Mouse (Mus musculus) layer of hippocampus, adult 9-10 months (tissue): ENCODE data around the gene Plppr5.
A peak's percentile ranks its signal among the peaks of the same experiment; 100 is the strongest.

Source experiments
- DNase-seq: peaks from one replicate; pipeline ENCODE4 v3.0.0; 2022; ENCODE audit warnings: low spot score

The Plppr5 gene

DNA sequence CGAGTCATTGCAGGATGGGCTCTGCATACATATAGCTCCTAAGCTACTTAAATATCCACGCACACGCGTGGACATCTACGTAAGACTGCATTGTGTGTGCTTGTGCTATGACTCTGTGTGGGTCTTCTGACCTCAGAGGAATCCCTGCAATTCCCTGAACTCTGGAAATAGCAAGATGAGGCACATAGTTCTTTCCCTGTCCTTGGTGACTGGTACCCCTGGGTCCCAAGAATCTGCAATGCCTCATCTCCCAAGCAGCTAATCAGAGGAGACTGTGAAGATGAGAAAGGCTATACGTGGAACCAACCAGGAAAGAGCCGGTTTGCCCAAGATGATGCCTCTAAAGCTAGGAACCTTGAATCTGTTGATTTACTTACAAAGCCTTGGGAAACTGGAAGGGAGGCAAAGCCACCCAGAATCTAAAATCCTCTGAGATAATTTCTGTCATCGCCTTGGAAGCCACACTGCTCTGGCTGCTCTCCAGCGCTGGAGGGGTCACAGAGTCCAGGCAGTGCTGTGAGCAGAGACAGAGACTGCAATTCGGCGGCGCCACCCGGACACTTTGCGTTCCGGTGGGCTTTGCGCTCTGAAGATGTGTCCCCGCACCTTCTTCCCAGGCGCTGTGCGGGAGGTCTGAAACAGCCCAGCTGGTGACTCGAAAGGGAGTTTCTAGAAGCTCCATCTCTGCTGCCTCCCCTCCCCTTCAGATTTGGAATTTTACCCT, at the start of gene Plppr5:
Gene Plppr5 (plus strand): TSS at position 308 of the 724 bp plus-strand sequence.
- DNase-seq: no peak

DNA sequence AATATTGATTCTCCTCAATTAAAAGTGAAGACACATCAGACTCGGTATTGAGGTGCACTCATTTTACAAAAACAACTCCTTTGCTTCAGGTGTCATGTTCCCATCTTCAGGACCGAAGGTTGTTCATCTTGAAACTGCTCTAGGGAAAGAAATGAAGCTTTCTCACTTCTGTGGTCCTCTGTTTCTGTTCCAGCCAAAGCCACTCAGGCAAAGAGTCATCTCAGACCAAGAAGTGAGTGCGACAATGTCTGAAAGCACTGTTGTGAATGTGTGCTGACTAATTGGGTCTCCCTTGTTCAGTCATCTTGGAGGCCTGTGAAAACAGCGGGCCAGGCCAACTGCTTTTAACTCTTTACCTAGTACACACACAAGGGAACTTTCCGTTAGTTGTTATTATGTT, 24.7 kb upstream of the Plppr5 start:
- DNase-seq: no peak

DNA sequence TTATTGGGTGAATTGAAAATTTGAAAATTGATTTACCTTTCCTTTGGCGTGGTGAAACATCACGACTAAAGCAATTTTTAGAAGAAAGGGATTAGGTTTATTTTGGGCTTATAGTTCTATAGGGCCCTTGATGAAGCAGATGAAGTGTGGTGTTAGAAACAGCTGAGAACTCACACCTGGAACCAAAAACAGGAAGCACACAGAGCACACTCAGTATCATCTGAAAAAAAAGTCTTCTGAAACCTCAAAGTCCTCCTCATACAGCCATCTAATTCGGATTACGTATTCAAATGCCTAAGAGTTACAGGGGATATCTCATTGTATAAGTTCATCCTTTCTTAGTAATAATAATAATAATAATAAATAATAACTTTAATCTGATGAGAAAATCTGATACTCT, 24.1 kb upstream of the Plppr5 start:
- DNase-seq: no peak

DNA sequence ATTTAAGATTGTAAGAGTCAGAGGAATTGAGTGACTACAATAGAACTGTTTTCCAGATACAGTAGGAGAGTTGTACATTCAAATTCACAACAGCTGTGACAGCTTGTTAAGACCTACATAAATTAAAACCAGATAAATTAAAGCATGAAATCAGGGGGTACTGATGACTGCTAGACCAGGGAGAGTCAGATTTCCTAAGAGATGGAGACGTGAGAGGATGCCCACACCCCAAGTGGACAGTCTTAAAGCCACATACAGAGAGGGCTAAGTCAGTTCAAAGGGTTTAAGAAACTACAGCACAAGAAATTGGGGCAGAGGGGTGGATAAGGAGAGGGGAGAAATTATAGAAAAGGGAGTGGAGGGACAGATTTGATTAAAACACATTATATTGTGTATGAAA, 17.7 kb upstream of the Plppr5 start:
- DNase-seq: no peak

DNA sequence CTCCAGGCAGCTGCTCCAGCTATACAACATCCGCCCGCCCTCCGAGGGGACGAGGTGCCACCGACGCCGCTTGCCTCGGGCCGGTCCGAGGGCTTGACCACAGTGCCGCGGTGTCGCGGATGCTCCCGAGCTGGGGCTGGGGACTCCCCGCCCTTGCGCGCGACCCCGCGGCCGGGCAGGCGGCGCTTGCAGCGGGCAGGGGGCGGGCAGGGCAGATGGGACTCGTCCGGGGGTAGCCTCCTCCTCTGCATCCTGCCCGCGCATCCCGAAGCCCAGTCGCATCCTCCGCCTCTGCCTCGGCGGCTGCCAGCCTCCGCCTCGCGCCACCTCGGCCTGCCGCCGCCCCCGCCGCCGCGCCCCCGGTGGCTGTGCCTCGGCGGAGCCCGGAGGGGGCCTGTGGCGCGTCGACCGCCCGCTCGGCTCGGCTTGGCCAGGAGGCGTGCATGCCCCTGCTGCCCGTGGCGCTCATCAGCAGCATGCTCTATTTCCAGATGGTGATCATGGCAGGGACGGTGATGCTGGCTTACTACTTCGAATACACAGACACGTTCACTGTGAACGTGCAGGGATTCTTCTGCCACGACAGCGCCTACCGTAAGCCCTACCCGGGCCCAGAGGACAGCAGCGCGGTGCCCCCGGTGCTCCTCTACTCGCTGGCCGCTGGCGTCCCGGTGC, 754 bp downstream of the Plppr5 start:
- no peak for DNase-seq

DNA sequence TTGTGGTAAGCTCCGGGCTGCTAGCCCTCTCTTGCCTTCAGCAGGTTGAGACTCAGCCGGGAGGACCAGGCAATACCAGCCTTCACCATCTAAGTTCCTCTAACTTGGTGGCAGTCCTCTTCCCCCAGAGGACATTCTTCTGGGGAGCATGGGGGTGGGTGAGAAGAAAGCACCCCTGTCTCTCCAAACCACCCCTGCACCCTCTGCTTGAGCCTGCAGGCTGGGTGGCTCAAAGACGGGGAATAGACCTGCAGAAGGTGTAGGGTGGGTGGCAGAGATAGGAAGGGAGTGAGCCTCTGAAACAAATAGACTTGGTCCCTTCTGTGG, 1.3 kb downstream of the Plppr5 start:
- DNase-seq: no peak

DNA sequence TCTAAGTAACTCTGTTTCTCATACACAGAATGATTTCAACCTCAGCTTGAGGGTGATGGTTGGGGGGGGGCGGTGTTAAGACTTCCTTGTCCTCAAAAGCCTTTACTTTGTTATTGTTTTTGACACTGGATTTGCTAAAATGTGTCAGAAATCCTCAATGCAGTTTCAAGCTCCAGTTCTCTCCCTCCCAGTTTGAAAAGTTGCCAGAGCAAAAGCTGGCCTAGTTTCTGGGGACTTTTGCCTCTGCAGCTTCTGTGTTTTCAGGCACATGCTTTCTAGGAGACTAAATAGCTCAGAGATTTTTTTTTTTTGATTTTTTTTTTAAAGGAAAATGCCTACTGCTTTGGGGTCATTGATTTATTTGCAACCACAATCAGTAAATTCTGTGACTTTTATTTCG, 2.7 kb downstream of the Plppr5 start:
- no peak for DNase-seq

DNA sequence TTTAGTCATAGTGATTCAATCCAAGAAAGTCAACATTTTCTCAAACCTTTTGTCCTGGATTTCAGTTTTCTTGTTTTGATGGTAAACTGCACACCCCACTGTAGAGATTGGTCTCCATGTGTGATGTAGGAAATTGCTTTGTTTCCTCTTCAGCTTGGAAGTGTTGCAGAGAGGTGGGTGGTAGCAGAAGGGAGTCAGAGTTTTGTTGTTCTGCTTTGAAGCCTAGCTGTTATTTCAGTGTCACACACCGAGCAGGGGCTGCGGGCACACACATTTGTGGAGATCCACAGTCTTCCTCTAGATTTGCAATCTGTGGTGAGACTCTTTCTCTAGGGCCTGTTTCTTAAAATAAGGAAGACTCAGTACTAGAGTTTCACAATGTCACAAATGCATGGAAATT, 8.0 kb downstream of the Plppr5 start:
- no peak for DNase-seq

DNA sequence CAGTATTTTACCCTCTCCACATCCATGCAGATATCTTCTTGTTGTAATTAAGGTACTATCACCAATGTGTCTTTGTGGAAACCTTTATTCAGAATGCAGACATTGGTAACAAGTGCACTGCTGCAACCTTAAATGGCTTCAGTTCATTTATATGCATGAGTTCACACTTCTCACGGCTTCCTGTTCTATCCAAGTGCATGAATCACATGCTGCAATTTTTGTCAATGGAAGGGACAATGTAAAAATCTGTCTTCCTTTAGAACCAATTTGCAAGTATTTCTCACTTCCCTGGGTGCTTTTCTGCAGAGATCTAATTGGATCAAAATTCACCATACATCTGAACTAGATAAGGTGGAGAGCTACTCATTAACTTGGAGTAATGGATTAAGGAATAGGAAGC, 27.8 kb downstream of the Plppr5 start:
- DNase-seq: no peak

DNA sequence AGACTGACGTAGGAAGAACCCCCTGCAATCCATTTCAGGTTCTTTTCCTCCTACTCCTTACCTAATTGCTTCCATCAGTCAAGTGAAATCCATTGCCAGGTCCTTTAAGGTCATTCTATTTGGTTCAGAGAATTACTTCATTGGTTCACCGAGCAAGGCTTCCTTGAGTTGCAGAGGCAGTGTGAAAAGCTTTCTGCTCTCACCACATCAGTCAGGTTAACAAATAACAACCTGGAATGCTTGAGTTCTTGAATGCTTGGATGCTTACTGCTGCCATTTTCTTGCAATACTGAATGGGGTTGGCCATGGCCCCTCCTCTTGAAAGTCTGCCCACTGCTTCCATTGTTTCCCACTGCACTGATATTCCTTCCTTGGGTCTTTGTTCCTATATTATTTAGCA, 28.8 kb downstream of the Plppr5 start:
- DNase-seq: no peak

DNA sequence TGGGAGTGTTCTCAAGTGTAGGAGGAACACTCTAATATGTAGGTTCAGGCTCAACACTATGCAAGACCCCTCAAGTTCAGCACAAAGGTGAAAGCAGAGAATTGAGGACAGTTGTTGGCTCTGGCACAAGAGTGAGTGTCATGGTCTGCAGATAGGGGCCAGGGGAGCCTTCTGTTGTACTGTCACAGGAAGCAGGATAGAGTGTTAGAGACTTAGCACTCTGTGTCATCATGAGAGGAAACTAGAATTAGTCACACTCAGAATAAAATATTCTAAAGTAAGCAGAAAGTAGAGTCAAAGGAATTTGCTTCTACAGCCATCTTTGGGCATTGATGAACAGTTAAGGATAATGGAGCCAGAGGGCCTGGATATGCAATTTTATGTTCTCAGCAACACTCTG, 31.7 kb downstream of the Plppr5 start:
- DNase-seq: no peak

DNA sequence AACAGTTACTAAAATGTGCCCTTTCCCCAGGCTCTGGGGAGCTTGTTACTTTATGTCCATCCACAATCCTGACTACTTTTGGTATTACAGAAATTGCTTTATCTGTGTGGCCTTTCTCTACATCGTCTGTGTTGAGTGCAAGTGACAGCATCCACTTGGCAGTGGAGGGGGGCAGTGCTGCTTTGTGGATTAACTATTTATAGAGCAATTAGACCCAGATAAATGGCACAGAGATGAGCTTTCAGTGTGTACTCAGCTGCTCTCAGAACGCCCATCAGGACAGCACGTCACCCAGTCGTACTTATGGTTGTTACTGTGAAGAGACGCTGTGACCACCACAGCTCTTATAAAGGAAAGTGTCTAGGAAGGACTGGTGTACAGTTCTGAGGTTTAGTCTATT, 36.8 kb downstream of the Plppr5 start:
- no peak for DNase-seq

DNA sequence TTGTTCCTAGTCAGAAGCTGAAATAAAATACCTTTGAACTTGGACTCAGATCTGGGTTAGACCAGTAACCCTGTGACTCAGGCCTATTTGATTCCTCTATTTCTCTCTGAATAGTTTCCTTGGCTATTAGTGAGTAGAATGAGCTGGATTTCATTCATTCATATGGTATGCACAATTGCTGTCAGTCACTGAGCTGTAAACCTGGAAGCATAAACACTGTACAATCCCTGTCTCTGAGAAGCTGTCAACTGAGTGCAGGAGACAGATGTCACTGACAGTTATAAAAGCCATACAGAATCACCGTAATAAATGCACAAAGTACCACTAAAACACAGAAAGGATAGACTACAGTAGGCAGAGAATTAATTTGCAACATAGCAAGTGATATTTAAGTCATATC, 40.2 kb downstream of the Plppr5 start:
- DNase-seq: no peak

DNA sequence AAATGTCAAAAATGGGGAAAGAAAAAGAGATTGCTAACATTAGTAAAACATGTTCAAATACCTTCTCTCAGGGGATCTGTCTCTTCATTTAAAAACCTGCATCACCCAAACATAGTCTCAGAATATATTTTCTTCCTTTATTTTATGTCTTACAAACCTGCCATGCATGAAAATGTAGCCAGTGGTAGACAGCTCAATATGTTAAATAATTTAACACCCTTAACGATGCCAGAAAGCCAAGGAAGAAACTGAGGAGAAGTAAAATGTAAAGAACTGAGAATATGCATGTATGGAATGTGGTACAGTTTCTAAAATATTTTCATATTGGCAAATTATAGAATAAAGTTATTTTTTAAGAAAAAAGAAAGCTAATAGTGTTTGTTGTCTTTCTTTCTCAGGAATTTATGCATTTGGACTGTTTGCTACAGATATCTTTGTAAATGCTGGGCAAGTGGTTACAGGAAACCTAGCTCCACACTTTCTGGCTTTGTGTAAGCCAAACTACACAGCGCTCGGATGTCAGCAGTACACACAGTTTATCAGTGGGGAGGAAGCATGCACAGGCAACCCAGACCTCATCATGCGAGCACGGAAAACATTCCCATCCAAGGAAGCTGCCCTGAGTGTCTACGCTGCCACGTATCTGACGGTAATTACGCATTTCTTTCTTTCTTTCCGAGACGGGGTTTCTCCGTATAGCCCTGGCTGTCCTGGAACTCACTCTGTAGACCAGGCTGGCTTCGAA, 50.8 kb downstream of the Plppr5 start:
- no peak for DNase-seq

DNA sequence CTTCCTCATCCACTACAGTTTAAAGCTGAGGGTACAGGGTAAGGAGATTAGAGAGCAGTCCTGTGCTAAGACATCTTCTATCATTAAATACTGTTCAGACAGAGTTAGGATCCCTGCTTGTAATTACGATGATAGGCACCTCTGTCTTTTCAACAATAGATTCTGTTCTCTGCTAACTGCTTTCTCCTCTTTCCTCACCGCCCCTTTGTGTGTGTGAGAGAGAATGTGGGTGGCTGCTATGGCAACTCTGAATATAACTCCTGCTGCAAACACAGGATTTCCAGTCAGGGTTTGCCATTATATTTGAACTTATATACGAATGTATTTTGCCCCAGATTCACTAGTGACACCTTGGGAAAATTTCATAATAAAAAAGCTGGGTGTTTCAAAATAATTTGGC, 54.2 kb downstream of the Plppr5 start:
- DNase-seq: no peak

DNA sequence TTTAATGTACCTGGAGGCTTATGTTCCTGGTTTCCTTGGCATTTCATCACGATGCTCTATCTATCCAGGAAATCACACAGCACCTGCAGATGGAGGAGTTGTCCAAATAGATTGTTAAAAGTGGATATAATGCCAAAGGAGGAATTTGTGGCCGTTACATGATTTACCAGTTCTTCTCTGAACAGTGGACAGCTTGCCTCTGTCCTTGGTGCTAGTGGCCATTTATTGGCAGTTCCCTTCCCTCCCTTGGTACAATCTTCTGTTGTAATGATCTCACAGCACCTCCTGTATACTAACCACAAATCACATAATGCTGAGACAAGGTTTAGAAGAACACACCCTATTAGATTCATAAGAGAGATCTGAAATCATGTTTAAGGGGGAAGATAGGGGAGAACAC, 55.7 kb downstream of the Plppr5 start:
- DNase-seq: no peak

DNA sequence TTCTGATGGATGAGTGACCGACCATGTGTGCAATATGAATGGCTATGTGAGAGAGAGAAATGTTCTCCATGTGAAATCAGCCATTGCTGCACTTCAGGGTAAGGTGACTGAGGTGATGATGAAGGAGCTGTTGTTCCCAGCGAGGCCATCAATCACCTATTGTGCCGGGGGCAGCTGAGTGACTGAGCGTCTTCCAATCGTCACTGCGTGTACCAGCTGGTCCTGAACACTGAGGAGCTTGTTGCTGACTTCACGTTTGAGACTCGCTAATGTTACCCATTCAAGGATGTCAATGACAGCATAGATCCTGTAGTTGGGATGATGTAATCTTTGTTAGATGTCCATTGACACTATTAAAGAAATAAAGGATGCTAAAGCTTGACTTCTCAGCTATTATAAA, 74.0 kb downstream of the Plppr5 start:
- no peak for DNase-seq

DNA sequence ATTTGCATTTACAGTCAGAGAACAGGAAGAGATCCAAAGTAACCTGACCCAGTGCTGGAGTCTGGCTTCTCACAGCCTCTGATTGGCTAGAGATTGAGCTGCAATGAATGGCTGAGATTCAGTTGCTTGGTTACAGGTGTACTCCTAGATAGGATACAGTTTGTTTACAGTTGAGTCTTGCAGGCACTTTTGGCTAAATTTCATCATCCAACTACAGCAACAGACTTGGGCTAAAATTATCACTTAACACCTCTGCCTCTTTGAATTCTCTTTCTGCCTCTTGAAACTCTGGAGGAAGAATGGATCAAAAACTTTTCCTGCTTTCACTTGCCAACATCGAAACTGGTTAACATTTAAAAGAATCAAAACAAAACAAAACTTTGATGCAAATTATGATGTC, 89.7 kb downstream of the Plppr5 start:
- no peak for DNase-seq

DNA sequence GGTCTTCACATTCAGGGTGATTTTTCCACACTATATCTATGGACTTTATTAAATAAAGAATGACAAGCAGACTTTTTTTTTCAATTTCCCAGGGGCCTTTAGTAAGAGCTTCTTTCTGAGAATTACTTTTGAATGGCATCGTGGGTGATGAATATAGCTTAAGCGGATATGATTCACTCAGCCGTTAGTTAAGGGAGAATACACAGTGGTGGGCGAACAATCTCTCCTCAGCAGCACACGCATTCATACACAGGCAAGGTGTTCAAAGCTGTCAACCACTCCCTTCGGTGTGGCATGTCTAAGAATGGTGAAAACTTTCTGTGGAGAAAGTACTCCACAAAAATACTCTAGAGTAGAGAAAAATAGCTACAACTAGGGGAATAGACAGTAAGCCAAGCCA, 104.6 kb downstream of the Plppr5 start:
- no peak for DNase-seq

DNA sequence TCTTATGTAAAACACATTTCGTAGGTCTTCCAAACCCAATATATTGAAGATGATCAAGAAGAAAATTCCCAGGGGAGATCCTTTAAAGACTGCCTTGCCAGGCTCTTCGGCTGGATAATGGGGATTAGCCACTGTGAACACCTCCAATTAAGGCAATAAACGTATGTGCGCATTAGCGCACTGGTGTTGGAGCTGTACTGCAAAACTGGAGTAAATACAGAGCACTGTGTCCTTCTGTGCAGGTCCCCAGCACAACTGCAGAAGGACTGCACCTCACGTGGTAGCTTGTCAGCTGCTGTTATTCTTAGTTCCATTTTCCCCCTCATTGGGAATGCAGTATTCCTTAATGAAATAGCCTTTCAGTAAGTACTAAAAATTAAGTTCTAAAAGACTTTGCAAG, 110.0 kb downstream of the Plppr5 start:
- DNase-seq: no peak

DNA sequence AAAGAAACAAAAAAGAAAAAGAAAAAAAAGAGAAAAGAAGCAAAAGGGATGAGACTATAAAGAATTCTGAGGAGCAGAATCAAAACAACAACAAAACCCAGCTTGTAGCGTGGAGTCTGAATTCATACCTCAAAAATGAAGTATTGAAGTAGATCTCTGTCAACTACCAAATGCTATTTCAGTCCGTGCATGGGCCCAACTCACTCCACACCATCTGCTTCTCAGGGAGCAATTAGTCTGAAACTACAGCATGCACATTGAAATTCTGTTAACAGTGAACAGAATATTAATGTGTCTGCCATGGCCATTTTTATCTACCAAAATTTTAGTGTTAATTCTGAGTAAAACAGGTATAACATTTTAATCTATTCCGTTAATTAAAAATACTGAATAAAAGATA, 111.4 kb downstream of the Plppr5 start:
- DNase-seq: peak; percentile 35

DNA sequence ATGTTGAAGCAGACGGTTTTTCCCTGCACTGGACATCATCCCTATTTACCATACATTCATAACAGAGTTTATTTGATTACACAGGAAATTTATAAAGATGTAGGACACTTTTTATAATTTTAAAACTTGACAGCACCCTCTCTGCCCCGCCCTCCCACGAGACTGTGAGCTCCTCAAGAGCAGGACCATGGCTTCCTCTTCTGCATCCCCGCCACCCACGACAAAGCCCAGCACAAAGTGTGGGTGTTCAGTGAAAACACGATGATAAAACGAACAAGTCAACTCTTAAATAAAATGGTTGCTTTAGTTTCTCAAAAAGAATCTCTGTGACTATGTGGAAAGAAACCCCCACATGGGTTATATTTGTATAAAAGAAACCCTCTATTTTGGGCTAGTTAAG, 112.0 kb downstream of the Plppr5 start:
- no peak for DNase-seq

DNA sequence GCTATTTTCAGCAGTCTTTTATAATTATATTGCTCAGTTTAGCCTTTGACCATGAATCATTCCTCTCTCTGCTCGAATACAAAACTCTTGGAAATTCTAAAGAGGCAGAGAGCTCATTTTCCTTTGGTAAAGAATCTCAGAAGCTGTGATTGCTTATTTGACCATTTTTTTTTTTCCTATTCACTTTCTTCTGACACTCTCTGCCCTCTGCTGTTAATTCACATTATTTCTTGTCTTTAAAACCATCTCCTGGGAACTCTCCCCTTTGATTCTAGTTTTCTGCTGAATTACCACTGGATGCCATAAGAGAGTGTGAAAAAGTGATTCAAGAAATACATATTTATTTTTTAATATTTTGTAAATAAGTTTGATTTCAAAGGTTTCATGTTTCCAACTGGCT, 120.1 kb downstream of the Plppr5 start:
- DNase-seq: no peak

DNA sequence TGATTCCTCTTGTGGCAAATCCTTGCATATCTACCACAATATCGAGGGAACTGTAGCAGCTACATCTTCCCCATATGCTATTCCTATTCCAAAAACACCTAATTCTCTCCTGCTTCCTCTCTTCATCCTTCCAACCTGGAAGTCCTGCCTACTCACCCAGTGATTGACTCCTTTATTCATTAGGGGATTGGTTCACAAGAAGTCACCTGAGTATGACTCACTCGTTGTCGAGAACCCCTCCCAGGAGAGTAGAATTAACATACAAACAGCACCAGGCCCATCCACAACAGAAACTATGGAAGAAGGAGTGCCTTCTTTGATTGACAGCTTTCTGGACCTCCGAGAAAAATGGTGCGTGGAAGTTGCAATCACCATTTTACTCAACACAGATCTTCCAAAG, 121.7 kb downstream of the Plppr5 start:
- no peak for DNase-seq
